In genomic region chr1:69046228-69046978, GRCm38 (mm10) we compare ENCODE assay signal across 17 mouse cellular contexts.
"Had no signal": no experiment of that assay in that cellular context is flagged by ENCODE, and none has a peak within 500 bp of the region (broad histone marks: within the 10 kb centered on the region; RNA-seq: fewer than 3 reads in every experiment).

No protein-coding gene starts in this region.

- H3K9ac ChIP-seq: liver, embryonic 13.5 days; midbrain, embryonic 13.5 days; neural tube, embryonic 13.5 days had no signal

- H3K4me2 ChIP-seq: liver, embryonic 13.5 days; midbrain, embryonic 13.5 days; neural tube, embryonic 13.5 days had no signal

- H3K36me3 ChIP-seq: liver, embryonic 13.5 days; midbrain, embryonic 13.5 days; neural tube, embryonic 13.5 days had no signal

- H3K27me3 ChIP-seq: liver, embryonic 13.5 days; midbrain, embryonic 13.5 days; neural tube, embryonic 13.5 days had no signal

- H3K27ac ChIP-seq: kidney, postnatal 0 days; layer of hippocampus, adult 2 months; liver, embryonic 13.5 days; midbrain, embryonic 13.5 days; neural tube, embryonic 13.5 days had no signal

- H3K9me3 ChIP-seq: liver, embryonic 13.5 days; midbrain, embryonic 13.5 days; neural tube, embryonic 13.5 days had no signal

- DNase-seq: kidney, postnatal 25 days; layer of hippocampus, adult 9-11 months; liver, embryonic 13.5 days; lung, adult 2 months; lung, postnatal 14 days; lung, postnatal 4 days; retina, postnatal 1 day; right cerebral cortex, postnatal 25 days; spleen, adult 18-20 months; thymus, adult 18-20 months; thymus, postnatal 4 days had no signal

- H3K4me3 ChIP-seq: layer of hippocampus, adult 2 months; liver, embryonic 13.5 days; midbrain, embryonic 13.5 days; myocyte; neural tube, embryonic 13.5 days had no signal

- ATAC-seq: midbrain, embryonic 13.5 days; midbrain, embryonic 16.5 days had no signal

- H3K4me1 ChIP-seq: liver, embryonic 13.5 days; midbrain, embryonic 13.5 days; neural tube, embryonic 13.5 days had no signal
